Mouse (Mus musculus): ENCODE measurements around the gene Trabd. TPM values are rescaled to one million over a fixed set of nuclear protein-coding genes. Genes with fewer than 3 reads are reported as not detected.

The Trabd gene
- polyA plus RNA-seq, 1 experiment, result 34.8 TPM

- TF ChIP-seq POLR2A (IDR thresholded peaks at IDR 0.05; ENCODE audit: borderline replicate concordance, control insufficient read depth, low read depth, low read length) (no peak), CTCF (IDR thresholded peaks at IDR 0.05; ENCODE audit: control insufficient read depth, insufficient read depth, low read length) (no peak)
- no peak overlapping the region for H3K4me3 ChIP-seq (replicated peaks; ENCODE audit: control insufficient read depth, low read depth, low read length)
- 88% methylated on average over 2 of the region's 2 CpGs for WGBS
- H3K27ac ChIP-seq (ENCODE audit: control insufficient read depth, insufficient read depth, low read depth, low read length, poor library complexity), result no peak overlapping the region
- H3K4me1 ChIP-seq (ENCODE audit: control insufficient read depth, insufficient read depth, low read length), result no peaks in the 10 kb centered on the region; the same call in 1 of the 2 replicates
Measured at GRCm38 (mm10) chr15:89084826-89085225, 9.9 kb downstream of the Trabd start.

DNA sequence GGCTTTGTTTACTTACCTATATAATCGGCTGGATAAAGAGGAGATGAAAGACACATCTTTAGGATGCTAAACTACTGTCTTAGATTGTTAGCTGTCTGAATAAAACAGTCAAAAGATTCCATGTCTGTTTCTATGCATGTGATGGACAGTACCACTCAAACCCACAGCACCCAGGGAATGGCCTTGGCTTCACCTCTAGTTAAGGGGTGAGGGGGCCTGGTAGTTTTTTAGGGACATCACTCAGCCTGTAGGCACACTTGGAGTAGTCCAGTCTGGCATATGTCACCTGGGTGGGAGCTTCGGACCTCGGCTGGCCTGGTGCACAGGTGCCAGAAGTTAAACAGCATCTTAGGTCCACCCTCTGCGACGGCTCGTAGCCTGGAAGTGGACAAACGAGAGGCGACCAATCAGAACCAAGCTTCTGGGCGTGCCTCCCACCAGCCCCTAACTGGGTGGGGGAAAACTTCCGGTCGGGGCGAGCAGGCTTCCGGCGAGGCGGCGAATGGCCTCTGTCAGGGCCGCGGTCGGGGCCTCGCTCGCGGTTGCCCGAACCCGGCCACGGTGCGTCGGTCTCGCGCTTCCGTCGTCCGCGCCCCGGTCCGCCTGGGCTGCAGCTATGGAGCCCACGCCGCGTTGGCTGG, 13.8 kb downstream of the Trabd start, which contains the start of gene Selenoo:
TSS of gene Selenoo (plus strand) at position 478 of the 641 bp plus-strand sequence.
- H3K27ac ChIP-seq (ENCODE audit: control insufficient read depth, insufficient read depth, low read depth, low read length, poor library complexity), result peak within 1 kb of the TSS; percentile 92
- H3K4me3 ChIP-seq (replicated peaks; ENCODE audit: control insufficient read depth, low read depth, low read length), result peak within 1 kb of the TSS; percentile 89
- peaks cover 3% of the 10 kb centered on the region; the same call in 1 of the 2 replicates for H3K4me1 ChIP-seq (ENCODE audit: control insufficient read depth, insufficient read depth, low read length)
- WGBS, result 2% methylated on average over 38 of the region's 38 CpGs
- TF ChIP-seq CTCF (IDR thresholded peaks at IDR 0.05; ENCODE audit: control insufficient read depth, insufficient read depth, low read length), result no peak
- peak; percentile 82; the same call in 1 of the 2 replicates for TF ChIP-seq POLR2A (IDR thresholded peaks at IDR 0.05; ENCODE audit: borderline replicate concordance, control insufficient read depth, low read depth, low read length)

DNA sequence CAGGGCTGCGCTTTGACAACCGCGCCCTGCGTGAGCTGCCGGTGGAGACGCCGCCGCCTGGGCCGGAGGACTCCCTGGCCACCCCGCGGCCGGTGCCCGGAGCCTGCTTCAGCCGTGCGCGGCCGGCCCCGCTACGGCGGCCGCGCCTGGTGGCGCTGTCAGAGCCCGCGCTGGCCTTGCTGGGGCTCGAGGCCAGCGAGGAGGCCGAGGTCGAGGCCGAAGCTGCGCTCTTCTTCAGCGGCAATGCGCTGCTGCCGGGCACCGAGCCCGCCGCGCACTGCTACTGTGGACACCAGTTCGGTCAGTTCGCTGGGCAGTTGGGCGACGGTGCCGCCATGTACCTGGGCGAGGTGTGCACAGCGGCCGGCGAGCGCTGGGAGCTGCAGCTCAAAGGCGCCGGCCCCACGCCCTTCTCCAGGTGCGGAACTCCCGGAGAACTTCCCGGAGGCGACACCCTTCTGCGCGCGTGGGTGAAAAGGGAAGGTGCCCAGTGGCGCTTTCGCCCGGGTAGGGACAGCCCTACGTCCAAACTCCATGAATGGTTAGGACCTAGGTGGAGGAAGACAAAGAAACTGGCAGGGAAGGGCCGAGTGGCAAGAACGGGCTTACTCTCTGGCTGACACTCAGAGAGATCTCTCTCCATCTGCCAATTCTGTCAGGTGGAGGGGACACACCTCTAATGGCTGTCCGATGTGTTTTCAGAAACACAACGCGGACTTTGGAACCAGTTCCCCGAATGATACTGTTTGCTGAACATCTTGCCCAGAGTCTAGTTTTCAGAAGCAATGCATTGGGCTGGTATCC, 14.5 kb downstream of the Trabd start:
- TF ChIP-seq POLR2A (IDR thresholded peaks at IDR 0.05; ENCODE audit: borderline replicate concordance, control insufficient read depth, low read depth, low read length), result no peak
- no peak for TF ChIP-seq CTCF (IDR thresholded peaks at IDR 0.05; ENCODE audit: control insufficient read depth, insufficient read depth, low read length)
- peak overlapping the region; percentile 89 for H3K4me3 ChIP-seq (replicated peaks; ENCODE audit: control insufficient read depth, low read depth, low read length)
- 2% methylated on average over 68 of the region's 68 CpGs for WGBS
- peak overlapping the region; percentile 92 for H3K27ac ChIP-seq (ENCODE audit: control insufficient read depth, insufficient read depth, low read depth, low read length, poor library complexity)
- peaks cover 3% of the 10 kb centered on the region; the same call in 1 of the 2 replicates for H3K4me1 ChIP-seq (ENCODE audit: control insufficient read depth, insufficient read depth, low read length)

- 83% methylated on average over 4 of the region's 4 CpGs for WGBS
- H3K4me3 ChIP-seq (replicated peaks; ENCODE audit: control insufficient read depth, low read depth, low read length), result no peak overlapping the region
- TF ChIP-seq CTCF (IDR thresholded peaks at IDR 0.05; ENCODE audit: control insufficient read depth, insufficient read depth, low read length) (no peak), POLR2A (IDR thresholded peaks at IDR 0.05; ENCODE audit: borderline replicate concordance, control insufficient read depth, low read depth, low read length) (no peak)
- no peak overlapping the region for H3K27ac ChIP-seq (ENCODE audit: control insufficient read depth, insufficient read depth, low read depth, low read length, poor library complexity)
- peaks cover 3% of the 10 kb centered on the region; the same call in 1 of the 2 replicates for H3K4me1 ChIP-seq (ENCODE audit: control insufficient read depth, insufficient read depth, low read length)
Measured at GRCm38 (mm10) chr15:89090662-89091061, 15.7 kb downstream of the Trabd start.

DNA sequence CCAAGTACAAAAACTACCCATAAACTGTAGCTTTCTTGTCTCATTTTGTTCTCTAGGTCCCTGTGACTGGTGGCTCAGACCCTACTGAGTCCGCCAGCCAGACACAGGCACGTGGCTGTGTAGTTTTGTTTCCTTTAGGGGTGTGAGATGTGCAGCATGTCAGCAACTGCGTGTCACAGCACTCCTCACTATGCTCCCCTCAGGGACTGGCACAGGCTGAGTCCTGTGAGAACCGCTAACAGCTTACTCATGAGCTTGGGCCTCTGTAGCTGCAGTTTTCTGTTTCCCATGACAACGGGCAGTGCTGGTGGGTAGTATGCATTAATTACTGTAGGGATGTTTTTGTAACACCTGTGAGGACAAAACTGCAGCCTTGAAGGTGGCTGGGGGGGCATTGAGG, 17.3 kb downstream of the Trabd start:
- Histone ChIP-seq H3K4me3 (replicated peaks; ENCODE audit: control insufficient read depth, low read depth, low read length) (no peak overlapping the region), H3K27ac (ENCODE audit: control insufficient read depth, insufficient read depth, low read depth, low read length, poor library complexity) (no peak overlapping the region), H3K4me1 (ENCODE audit: control insufficient read depth, insufficient read depth, low read length) (peaks cover 3% of the 10 kb centered on the region; the same call in 1 of the 2 replicates)
- TF ChIP-seq POLR2A (IDR thresholded peaks at IDR 0.05; ENCODE audit: borderline replicate concordance, control insufficient read depth, low read depth, low read length) (no peak), CTCF (IDR thresholded peaks at IDR 0.05; ENCODE audit: control insufficient read depth, insufficient read depth, low read length) (no peak)
- 86% methylated on average over 5 of the region's 5 CpGs for WGBS

- whole genome bisulfite sequencing, result 88% methylated on average over 5 of the region's 5 CpGs
- Histone ChIP-seq H3K27ac (ENCODE audit: control insufficient read depth, insufficient read depth, low read depth, low read length, poor library complexity) (no peak overlapping the region), H3K4me3 (replicated peaks; ENCODE audit: control insufficient read depth, low read depth, low read length) (no peak overlapping the region), H3K4me1 (ENCODE audit: control insufficient read depth, insufficient read depth, low read length) (no peaks in the 10 kb centered on the region; the same call in 1 of the 2 replicates)
- TF ChIP-seq CTCF (IDR thresholded peaks at IDR 0.05; ENCODE audit: control insufficient read depth, insufficient read depth, low read length) (no peak), POLR2A (IDR thresholded peaks at IDR 0.05; ENCODE audit: borderline replicate concordance, control insufficient read depth, low read depth, low read length) (no peak)
Measured at GRCm38 (mm10) chr15:89097450-89097849, 22.5 kb downstream of the Trabd start.

DNA sequence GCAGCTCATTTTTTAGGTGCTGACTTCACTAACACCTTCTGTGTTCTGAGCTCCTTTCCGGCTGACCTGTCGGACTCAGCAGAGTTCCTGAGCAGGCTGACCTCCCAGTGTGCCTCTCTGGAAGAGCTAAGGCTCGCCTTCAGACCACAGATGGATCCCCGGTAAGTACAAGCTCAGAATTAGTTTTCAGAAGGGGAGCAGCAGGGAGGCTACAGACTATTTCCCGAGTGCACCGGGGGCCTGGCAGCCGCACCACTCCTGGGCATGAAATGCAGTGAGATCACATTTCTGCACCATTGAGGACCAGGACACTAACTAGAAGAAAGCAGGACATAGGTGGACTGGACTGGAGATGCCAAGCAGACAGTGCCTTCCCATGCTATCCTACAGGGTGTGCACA, 23.7 kb downstream of the Trabd start:
- peak overlapping the region; percentile 68 for H3K27ac ChIP-seq (ENCODE audit: control insufficient read depth, insufficient read depth, low read depth, low read length, poor library complexity)
- 86% methylated on average over 7 of the region's 7 CpGs for WGBS

DNA sequence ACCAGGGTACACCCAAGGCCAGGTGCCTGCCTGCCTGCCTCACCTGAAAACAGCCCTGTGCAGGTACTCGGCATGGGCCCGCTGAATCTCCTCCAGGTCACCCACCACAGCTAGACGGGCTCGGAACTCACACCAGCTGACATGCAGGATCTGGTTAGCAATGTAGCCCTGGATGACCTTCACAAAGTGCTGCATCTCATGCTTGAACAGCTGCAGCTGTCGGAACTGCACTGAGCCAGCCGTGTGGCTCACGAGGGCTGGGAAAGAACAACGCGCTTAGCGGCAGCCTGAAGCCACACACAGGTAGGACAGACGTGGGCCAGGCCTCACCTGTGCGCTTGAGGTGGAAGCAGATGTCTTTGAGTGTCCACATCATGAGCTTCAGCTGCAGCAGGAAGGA, 25.9 kb downstream of the Trabd start:
- H3K27ac ChIP-seq (ENCODE audit: control insufficient read depth, insufficient read depth, low read depth, low read length, poor library complexity), result no peak overlapping the region
- no peaks in the 10 kb centered on the region; the same call in 1 of the 2 replicates for H3K4me1 ChIP-seq (ENCODE audit: control insufficient read depth, insufficient read depth, low read length)
- WGBS, result 92% methylated on average over 12 of the region's 12 CpGs
- no peak overlapping the region for H3K4me3 ChIP-seq (replicated peaks; ENCODE audit: control insufficient read depth, low read depth, low read length)
- no peak for TF ChIP-seq CTCF (IDR thresholded peaks at IDR 0.05; ENCODE audit: control insufficient read depth, insufficient read depth, low read length)
- no peak for TF ChIP-seq POLR2A (IDR thresholded peaks at IDR 0.05; ENCODE audit: borderline replicate concordance, control insufficient read depth, low read depth, low read length)

More for the DNA sequence above, 23.7 kb downstream of the Trabd start:
- H3K4me1 ChIP-seq (ENCODE audit: control insufficient read depth, insufficient read depth, low read length), result no peaks in the 10 kb centered on the region; the same call in 1 of the 2 replicates
- TF ChIP-seq CTCF (IDR thresholded peaks at IDR 0.05; ENCODE audit: control insufficient read depth, insufficient read depth, low read length) (no peak), POLR2A (IDR thresholded peaks at IDR 0.05; ENCODE audit: borderline replicate concordance, control insufficient read depth, low read depth, low read length) (no peak)
- no peak overlapping the region for H3K4me3 ChIP-seq (replicated peaks; ENCODE audit: control insufficient read depth, low read depth, low read length)
